ENCODE assay signal across 26 mouse cellular contexts in the genomic region with DNA sequence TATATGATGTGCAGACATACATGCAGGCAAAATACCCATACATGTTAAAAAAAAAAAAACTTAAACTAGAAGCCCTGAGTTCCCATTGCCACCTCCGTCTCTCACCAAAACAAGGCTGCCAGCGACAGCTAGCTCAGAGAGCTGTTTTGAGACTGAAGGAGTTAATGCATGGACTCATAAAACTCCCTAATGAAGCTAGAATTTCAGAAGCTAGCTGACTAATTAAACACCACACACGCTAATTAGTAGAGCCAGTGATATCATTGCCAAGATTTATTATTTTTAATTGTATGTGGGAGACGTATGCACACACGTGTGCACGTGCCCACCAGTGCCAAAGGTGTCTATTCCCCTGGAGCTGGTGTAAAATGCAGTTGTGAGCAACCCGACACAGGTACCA.
"Had no signal": no experiment of that assay in that cellular context is flagged by ENCODE, and none has a peak within 500 bp of the region (broad histone marks: within the 10 kb centered on the region; RNA-seq: fewer than 3 reads in every experiment).

No protein-coding gene starts in this region.

- H3K4me2 ChIP-seq: heart, embryonic 11.5 days; heart, embryonic 13.5 days; heart, embryonic 15.5 days; hindbrain, embryonic 13.5 days; hindbrain, embryonic 15.5 days; kidney, embryonic 15.5 days; limb, embryonic 13.5 days; limb, embryonic 15.5 days; liver, embryonic 12.5 days had no signal

- DNase-seq: gastrocnemius, postnatal 14 days; gastrocnemius, postnatal 36 days; heart, adult 11 months; heart, adult 2 months; heart, postnatal 14 days; heart, postnatal 36 days; kidney, adult 11 months; kidney, adult 2 months; kidney, adult 9 months; kidney, postnatal 14 days; kidney, postnatal 36 days; layer of hippocampus, adult 9-11 months; layer of hippocampus, postnatal 36 days; left cerebral cortex, postnatal 4 days had no signal

- H3K4me1 ChIP-seq: liver, embryonic 12.5 days had no signal

- H3K4me3 ChIP-seq: heart, adult 2 months; heart, embryonic 13.5 days; heart, embryonic 15.5 days; hindbrain, embryonic 13.5 days; hindbrain, embryonic 15.5 days; kidney, embryonic 15.5 days; limb, embryonic 13.5 days; limb, embryonic 15.5 days; liver, embryonic 12.5 days had no signal

- H3K27me3 ChIP-seq: heart, embryonic 13.5 days; heart, embryonic 15.5 days; hindbrain, embryonic 13.5 days; hindbrain, embryonic 15.5 days; kidney, embryonic 15.5 days; limb, embryonic 13.5 days; limb, embryonic 15.5 days; liver, embryonic 12.5 days had no signal

- H3K27ac ChIP-seq: heart, adult 2 months; heart, embryonic 13.5 days; heart, embryonic 15.5 days; hindbrain, embryonic 13.5 days; hindbrain, embryonic 15.5 days; hindbrain, postnatal 0 days; kidney, embryonic 15.5 days; kidney, postnatal 0 days; limb, embryonic 13.5 days; limb, embryonic 15.5 days; liver, embryonic 12.5 days had no signal

- ATAC-seq: hindbrain, postnatal 0 days; intestine, embryonic 16.5 days; liver, embryonic 12.5 days had no signal

- H3K9ac ChIP-seq: heart, embryonic 13.5 days; heart, embryonic 15.5 days; hindbrain, embryonic 13.5 days; hindbrain, embryonic 15.5 days; kidney, embryonic 15.5 days; limb, embryonic 13.5 days; limb, embryonic 15.5 days; liver, embryonic 12.5 days had no signal

- H3K36me3 ChIP-seq: heart, embryonic 15.5 days; hindbrain, embryonic 13.5 days; hindbrain, embryonic 15.5 days; limb, embryonic 15.5 days; liver, embryonic 12.5 days had no signal

- H3K9me3 ChIP-seq: heart, embryonic 13.5 days; heart, embryonic 15.5 days; hindbrain, embryonic 13.5 days; hindbrain, embryonic 15.5 days; kidney, embryonic 15.5 days; limb, embryonic 13.5 days; limb, embryonic 15.5 days; liver, embryonic 12.5 days had no signal
